Mouse (Mus musculus): ENCODE results near the gene Gm44502. TPM values are rescaled to one million over a fixed set of nuclear protein-coding genes. Genes with fewer than 3 reads are reported as not detected.

Gm44502 gene
- polyA plus RNA-seq, 1 experiment from 2014 or later, result not detected

- ATAC-seq (ENCODE audit: low FRiP score, low TSS enrichment), result no peak
- no peak overlapping the region for H3K27ac ChIP-seq (replicated peaks; ENCODE audit: low read depth, low read length)
- WGBS, result 94% methylated on average over 8 of the region's 8 CpGs
- H3K27me3 ChIP-seq (ENCODE audit: control insufficient read depth, insufficient read depth, low read length), result no peaks in the 10 kb centered on the region
- no peaks in the 10 kb centered on the region for H3K9me3 ChIP-seq (ENCODE audit: control insufficient read depth, low read length)
- no peak for DNase-seq
- H3K4me2 ChIP-seq (ENCODE audit: low read length), result no peak overlapping the region
- H3K4me3 ChIP-seq (replicated peaks; ENCODE audit: low read depth, low read length), result no peak overlapping the region
- peaks cover 11% of the 10 kb centered on the region for H3K4me1 ChIP-seq (ENCODE audit: control insufficient read depth, insufficient read depth, low read length)
- H3K36me3 ChIP-seq (ENCODE audit: control insufficient read depth, insufficient read depth, low read length), result no peaks in the 10 kb centered on the region
- H3K9ac ChIP-seq (replicated peaks; ENCODE audit: low read length), result no peak overlapping the region
Measured at GRCm38 (mm10) chr15:89473921-89474320, 44.4 kb upstream of the Gm44502 start.

DNA sequence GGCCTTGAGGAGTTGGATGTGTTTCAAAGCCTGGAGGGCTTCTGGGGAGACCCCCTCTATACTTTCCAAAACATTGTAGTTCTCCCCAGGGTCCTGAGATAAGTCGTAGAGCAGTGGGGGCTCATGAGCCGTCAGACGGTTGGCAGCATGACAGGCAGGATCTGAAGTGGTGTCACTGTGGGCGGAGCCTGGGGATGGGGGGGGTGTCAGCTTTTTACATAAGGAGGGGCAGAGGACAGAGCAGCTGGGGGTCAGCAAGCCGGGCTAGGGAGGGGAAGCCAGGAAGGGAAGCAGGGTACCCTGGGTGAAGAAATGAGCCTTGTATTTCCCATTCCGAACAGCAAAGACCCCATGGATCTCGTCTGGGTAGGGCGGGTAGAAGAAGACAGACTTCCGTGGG, 43.9 kb upstream of the Gm44502 start:
- H3K9ac ChIP-seq (replicated peaks; ENCODE audit: low read length), result no peak overlapping the region
- peaks cover 11% of the 10 kb centered on the region for H3K4me1 ChIP-seq (ENCODE audit: control insufficient read depth, insufficient read depth, low read length)
- WGBS, result 78% methylated on average over 9 of the region's 9 CpGs
- no peak for DNase-seq
- no peak overlapping the region for H3K4me2 ChIP-seq (ENCODE audit: low read length)
- H3K36me3 ChIP-seq (ENCODE audit: control insufficient read depth, insufficient read depth, low read length), result no peaks in the 10 kb centered on the region
- H3K27ac ChIP-seq (replicated peaks; ENCODE audit: low read depth, low read length), result no peak overlapping the region
- no peaks in the 10 kb centered on the region for H3K27me3 ChIP-seq (ENCODE audit: control insufficient read depth, insufficient read depth, low read length)
- ATAC-seq (ENCODE audit: low FRiP score, low TSS enrichment), result no peak
- H3K9me3 ChIP-seq (ENCODE audit: control insufficient read depth, low read length), result no peaks in the 10 kb centered on the region
- no peak overlapping the region for H3K4me3 ChIP-seq (replicated peaks; ENCODE audit: low read depth, low read length)

DNA sequence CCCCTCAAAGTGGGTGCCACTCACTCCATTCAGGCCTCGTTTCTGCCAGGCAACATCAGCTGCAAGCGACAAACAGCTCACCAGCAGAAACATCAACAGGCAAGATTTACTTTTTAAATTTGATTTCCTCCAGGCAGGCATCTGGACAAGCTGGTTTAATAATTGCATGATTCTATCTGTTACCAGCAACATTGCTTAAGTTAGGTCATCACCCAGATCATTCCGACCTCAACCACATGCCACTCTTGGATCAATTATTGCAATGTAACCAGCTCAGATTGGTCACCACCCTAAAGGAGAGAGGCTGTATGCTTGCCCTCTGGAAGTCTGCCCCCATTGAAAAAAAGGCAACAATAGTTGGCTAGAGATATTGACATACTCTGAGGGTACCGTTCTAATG, 42.0 kb upstream of the Gm44502 start:
- Histone ChIP-seq H3K27ac (replicated peaks; ENCODE audit: low read depth, low read length) (no peak overlapping the region), H3K4me1 (ENCODE audit: control insufficient read depth, insufficient read depth, low read length) (peaks cover 8% of the 10 kb centered on the region), H3K9me3 (ENCODE audit: control insufficient read depth, low read length) (no peaks in the 10 kb centered on the region), H3K36me3 (ENCODE audit: control insufficient read depth, insufficient read depth, low read length) (no peaks in the 10 kb centered on the region), H3K4me2 (ENCODE audit: low read length) (no peak overlapping the region), H3K9ac (replicated peaks; ENCODE audit: low read length) (no peak overlapping the region), H3K27me3 (ENCODE audit: control insufficient read depth, insufficient read depth, low read length) (no peaks in the 10 kb centered on the region), H3K4me3 (replicated peaks; ENCODE audit: low read depth, low read length) (no peak overlapping the region)
- DNase-seq (no peak), ATAC-seq (ENCODE audit: low FRiP score, low TSS enrichment) (no peak)
- 89% methylated on average over 4 of the region's 4 CpGs for WGBS

DNA sequence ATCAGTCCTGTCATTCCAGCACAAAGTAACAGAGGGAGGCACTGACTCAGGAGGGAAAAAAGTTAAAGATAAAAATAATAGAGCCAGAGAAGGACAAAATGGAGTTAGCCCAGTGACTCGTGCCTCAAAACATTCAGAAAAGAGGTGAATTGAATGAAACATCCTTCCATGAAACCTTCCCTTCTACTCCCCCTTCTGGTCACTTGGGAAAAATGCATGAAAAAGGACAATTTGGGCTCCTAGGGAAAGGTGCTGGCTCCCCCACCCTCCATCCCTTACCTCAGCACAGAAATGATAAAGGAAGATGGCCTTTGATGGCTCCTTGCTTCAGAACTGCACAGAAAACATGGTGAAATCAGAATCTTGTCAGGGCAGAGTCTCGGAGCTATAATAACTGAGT, 39.1 kb upstream of the Gm44502 start:
- H3K9ac ChIP-seq (replicated peaks; ENCODE audit: low read length), result no peak overlapping the region
- no peak overlapping the region for H3K4me2 ChIP-seq (ENCODE audit: low read length)
- H3K4me1 ChIP-seq (ENCODE audit: control insufficient read depth, insufficient read depth, low read length), result peaks cover 4% of the 10 kb centered on the region
- H3K36me3 ChIP-seq (ENCODE audit: control insufficient read depth, insufficient read depth, low read length), result 0 out of 2 replicates have a peak, but pooled peaks cover 2% of the 10 kb centered on the region
- H3K27me3 ChIP-seq (ENCODE audit: control insufficient read depth, insufficient read depth, low read length), result no peaks in the 10 kb centered on the region
- no peak overlapping the region for H3K27ac ChIP-seq (replicated peaks; ENCODE audit: low read depth, low read length)
- ATAC-seq (ENCODE audit: low FRiP score, low TSS enrichment), result no peak
- no peaks in the 10 kb centered on the region for H3K9me3 ChIP-seq (ENCODE audit: control insufficient read depth, low read length)
- no peak overlapping the region for H3K4me3 ChIP-seq (replicated peaks; ENCODE audit: low read depth, low read length)
- 33% methylated on average over 2 of the region's 2 CpGs for WGBS
- peak; percentile 77 for DNase-seq

- Histone ChIP-seq H3K4me2 (ENCODE audit: low read length) (no peak overlapping the region), H3K36me3 (ENCODE audit: control insufficient read depth, insufficient read depth, low read length) (peaks cover 36% of the 10 kb centered on the region), H3K4me1 (ENCODE audit: control insufficient read depth, insufficient read depth, low read length) (peaks cover 4% of the 10 kb centered on the region), H3K27ac (replicated peaks; ENCODE audit: low read depth, low read length) (no peak overlapping the region; the same call in 1 of the 2 replicates), H3K9ac (replicated peaks; ENCODE audit: low read length) (no peak overlapping the region), H3K27me3 (ENCODE audit: control insufficient read depth, insufficient read depth, low read length) (no peaks in the 10 kb centered on the region), H3K4me3 (replicated peaks; ENCODE audit: low read depth, low read length) (no peak overlapping the region), H3K9me3 (ENCODE audit: control insufficient read depth, low read length) (no peaks in the 10 kb centered on the region)
- DNase-seq, result peak; percentile 75
- ATAC-seq (ENCODE audit: low FRiP score, low TSS enrichment), result peak; percentile 64; the same call in 1 of the 2 replicates
- WGBS, result 0% methylated on average over 1 of the region's 1 CpGs
Measured at GRCm38 (mm10) chr15:89465052-89465451, 35.6 kb upstream of the Gm44502 start.

- Histone ChIP-seq H3K4me3 (replicated peaks; ENCODE audit: low read depth, low read length) (no peak overlapping the region), H3K9me3 (ENCODE audit: control insufficient read depth, low read length) (no peaks in the 10 kb centered on the region), H3K4me1 (ENCODE audit: control insufficient read depth, insufficient read depth, low read length) (peaks cover 4% of the 10 kb centered on the region), H3K27ac (replicated peaks; ENCODE audit: low read depth, low read length) (no peak overlapping the region), H3K4me2 (ENCODE audit: low read length) (no peak overlapping the region), H3K9ac (replicated peaks; ENCODE audit: low read length) (no peak overlapping the region), H3K36me3 (ENCODE audit: control insufficient read depth, insufficient read depth, low read length) (peaks cover 49% of the 10 kb centered on the region), H3K27me3 (ENCODE audit: control insufficient read depth, insufficient read depth, low read length) (no peaks in the 10 kb centered on the region)
- DNase-seq (no peak), ATAC-seq (ENCODE audit: low FRiP score, low TSS enrichment) (no peak)
- WGBS, result 73% methylated on average over 5 of the region's 5 CpGs
Measured at GRCm38 (mm10) chr15:89463334-89464235, 34.1 kb upstream of the Gm44502 start.

GRCm38 (mm10) chr15:89462176-89462575, 32.7 kb upstream of the Gm44502 start:
- Histone ChIP-seq H3K4me3 (replicated peaks; ENCODE audit: low read depth, low read length) (no peak overlapping the region), H3K9me3 (ENCODE audit: control insufficient read depth, low read length) (no peaks in the 10 kb centered on the region), H3K4me2 (ENCODE audit: low read length) (no peak overlapping the region), H3K27ac (replicated peaks; ENCODE audit: low read depth, low read length) (no peak overlapping the region), H3K36me3 (ENCODE audit: control insufficient read depth, insufficient read depth, low read length) (peaks cover 63% of the 10 kb centered on the region), H3K4me1 (ENCODE audit: control insufficient read depth, insufficient read depth, low read length) (peaks cover 4% of the 10 kb centered on the region), H3K27me3 (ENCODE audit: control insufficient read depth, insufficient read depth, low read length) (no peaks in the 10 kb centered on the region), H3K9ac (replicated peaks; ENCODE audit: low read length) (no peak overlapping the region)
- no peak for DNase-seq
- no peak for ATAC-seq (ENCODE audit: low FRiP score, low TSS enrichment)
- 83% methylated on average over 7 of the region's 7 CpGs for WGBS

DNA sequence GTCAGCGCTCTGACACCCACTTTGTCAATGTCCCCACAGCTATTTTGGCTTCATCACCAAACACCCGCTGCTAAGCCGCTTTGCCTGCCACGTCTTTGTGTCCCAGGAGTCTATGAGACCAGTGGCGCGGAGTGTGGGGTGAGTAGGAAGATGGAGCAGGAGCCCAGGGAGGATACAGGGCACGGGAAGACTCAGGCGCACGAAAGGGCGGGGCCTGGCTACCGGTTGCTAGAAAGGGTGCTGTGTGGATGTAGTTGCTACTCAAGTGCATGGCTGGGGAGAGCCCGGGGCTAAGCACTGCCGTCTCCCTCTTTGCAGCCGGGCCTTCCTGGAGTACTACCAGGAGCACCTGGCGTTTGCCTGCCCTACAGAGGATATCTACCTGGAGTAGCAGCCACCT, 31.8 kb upstream of the Gm44502 start:
- Histone ChIP-seq H3K4me3 (replicated peaks; ENCODE audit: low read depth, low read length) (no peak overlapping the region), H3K36me3 (ENCODE audit: control insufficient read depth, insufficient read depth, low read length) (peaks cover 72% of the 10 kb centered on the region), H3K9ac (replicated peaks; ENCODE audit: low read length) (no peak overlapping the region), H3K27me3 (ENCODE audit: control insufficient read depth, insufficient read depth, low read length) (no peaks in the 10 kb centered on the region), H3K27ac (replicated peaks; ENCODE audit: low read depth, low read length) (no peak overlapping the region), H3K9me3 (ENCODE audit: control insufficient read depth, low read length) (no peaks in the 10 kb centered on the region), H3K4me1 (ENCODE audit: control insufficient read depth, insufficient read depth, low read length) (peaks cover 4% of the 10 kb centered on the region), H3K4me2 (ENCODE audit: low read length) (no peak overlapping the region)
- ATAC-seq (ENCODE audit: low FRiP score, low TSS enrichment), result no peak
- no peak for DNase-seq
- 85% methylated on average over 15 of the region's 15 CpGs for WGBS

DNA sequence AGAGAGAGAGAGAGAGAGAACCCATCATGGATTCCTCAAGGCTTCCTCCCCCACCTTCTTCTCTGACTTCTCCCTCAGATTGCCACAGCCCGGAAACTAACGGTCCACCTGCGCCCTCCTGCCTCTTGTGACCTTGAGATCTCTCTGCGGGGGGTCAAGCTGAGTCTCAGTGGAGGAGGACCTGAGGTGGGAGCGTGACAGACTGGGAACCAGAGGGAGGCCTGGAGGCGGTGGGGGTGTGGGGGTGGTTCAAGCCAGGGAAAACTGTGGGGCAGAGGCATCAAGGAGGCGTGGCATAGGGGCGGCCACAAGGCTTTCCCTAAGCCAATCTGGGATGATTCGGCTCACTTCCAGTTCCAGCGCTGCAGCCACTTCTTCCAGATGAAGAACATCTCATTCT, 30.8 kb upstream of the Gm44502 start:
- Histone ChIP-seq H3K9me3 (ENCODE audit: control insufficient read depth, low read length) (no peaks in the 10 kb centered on the region), H3K27me3 (ENCODE audit: control insufficient read depth, insufficient read depth, low read length) (no peaks in the 10 kb centered on the region), H3K4me2 (ENCODE audit: low read length) (no peak overlapping the region), H3K4me1 (ENCODE audit: control insufficient read depth, insufficient read depth, low read length) (peaks cover 13% of the 10 kb centered on the region), H3K4me3 (replicated peaks; ENCODE audit: low read depth, low read length) (no peak overlapping the region), H3K27ac (replicated peaks; ENCODE audit: low read depth, low read length) (no peak overlapping the region), H3K36me3 (ENCODE audit: control insufficient read depth, insufficient read depth, low read length) (peaks cover 77% of the 10 kb centered on the region), H3K9ac (replicated peaks; ENCODE audit: low read length) (no peak overlapping the region)
- no peak for DNase-seq
- ATAC-seq (ENCODE audit: low FRiP score, low TSS enrichment), result no peak
- 81% methylated on average over 10 of the region's 10 CpGs for WGBS

All from midbrain, embryonic 14.5 days (tissue).